Mouse (Mus musculus): ENCODE results near the gene Gm49369.

DNA sequence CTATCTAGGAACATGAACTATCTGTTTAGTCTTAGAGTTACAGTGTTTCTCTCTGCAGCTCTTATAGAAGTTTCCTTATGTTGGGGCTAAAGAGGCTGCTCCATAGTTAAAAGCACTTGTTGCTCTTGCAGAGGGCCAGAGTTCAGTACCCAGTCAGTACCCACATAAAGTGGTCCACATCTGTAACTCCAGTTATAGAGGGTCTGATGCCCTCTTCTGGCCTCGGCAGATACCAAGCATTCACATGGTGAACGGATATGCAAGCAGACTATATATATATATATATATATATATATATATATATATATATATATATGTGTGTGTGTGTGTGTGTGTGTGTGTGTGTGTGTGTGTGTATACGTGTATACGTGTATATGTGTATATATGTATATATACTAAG lies 25.5 kb upstream of the Gm49369 start:
- no peak for TF ChIP-seq CTCF (IDR thresholded peaks at IDR 0.05; ENCODE audit: low read depth)
- no peak for TF ChIP-seq EP300 (IDR thresholded peaks at IDR 0.05; ENCODE audit: low read depth)
